Mouse (Mus musculus): ENCODE measurements around the gene Arfip2. TPM values are rescaled to one million over a fixed set of nuclear protein-coding genes. Genes with fewer than 3 reads are reported as not detected.

The Arfip2 gene
- polyA plus RNA-seq, 1 experiment from 2014 or later = 7.4 TPM

- no peak for DNase-seq
- Histone ChIP-seq H3K27me3 (ENCODE audit: insufficient read depth, low read length) (no peaks in the 10 kb centered on the region), H3K4me1 (ENCODE audit: insufficient read depth) (peaks cover 27% of the 10 kb centered on the region), H3K4me3 (ENCODE audit: low read depth, low read length) (peak within 1 kb of the TSS; percentile 92), H3K9me3 (ENCODE audit: low read length) (no peaks in the 10 kb centered on the region), H3K4me2 (ENCODE audit: low read depth, low read length) (peak within 1 kb of the TSS; percentile 98), H3K36me3 (replicated peaks; ENCODE audit: insufficient read depth, low read length) (peaks cover 21% of the 10 kb centered on the region), H3K27ac (ENCODE audit: low read depth) (peak within 1 kb of the TSS; percentile 96), H3K9ac (replicated peaks) (peak within 1 kb of the TSS; percentile 80)
- ATAC-seq = peak; percentile 6
- WGBS (ENCODE audit: insufficient replicate concordance) = 2% methylated on average over 2 of the region's 2 CpGs
- TF ChIP-seq EP300 (IDR thresholded peaks at IDR 0.05; ENCODE audit: low read depth) (no peak), CTCF (IDR thresholded peaks at IDR 0.05; ENCODE audit: low read depth) (no peak)
Measured at GRCm38 (mm10) chr7:105639756-105640155, 460 bp downstream of the Arfip2 start, which contains the start of gene Timm10b. TSS of gene Timm10b (plus strand) at chr7:105640056.

GRCm38 (mm10) chr7:105639304-105639703, 912 bp downstream of the Arfip2 start:
- Histone ChIP-seq H3K9me3 (ENCODE audit: low read length) (no peaks in the 10 kb centered on the region), H3K27me3 (ENCODE audit: insufficient read depth, low read length) (no peaks in the 10 kb centered on the region), H3K27ac (ENCODE audit: low read depth) (no peak overlapping the region), H3K9ac (replicated peaks) (peak overlapping the region; percentile 80), H3K4me1 (ENCODE audit: insufficient read depth) (peaks cover 27% of the 10 kb centered on the region), H3K4me3 (ENCODE audit: low read depth, low read length) (peak overlapping the region; percentile 92), H3K36me3 (replicated peaks; ENCODE audit: insufficient read depth, low read length) (peaks cover 21% of the 10 kb centered on the region), H3K4me2 (ENCODE audit: low read depth, low read length) (peak overlapping the region; percentile 98)
- TF ChIP-seq CTCF (IDR thresholded peaks at IDR 0.05; ENCODE audit: low read depth) = no peak
- no peak for TF ChIP-seq EP300 (IDR thresholded peaks at IDR 0.05; ENCODE audit: low read depth)
- no peak for DNase-seq
- ATAC-seq = no peak
- 53% methylated on average over 9 of the region's 9 CpGs for WGBS (ENCODE audit: insufficient replicate concordance)

GRCm38 (mm10) chr7:105638776-105639175, 1.4 kb downstream of the Arfip2 start:
- peaks cover 21% of the 10 kb centered on the region for H3K36me3 ChIP-seq (replicated peaks; ENCODE audit: insufficient read depth, low read length)
- H3K27ac ChIP-seq (ENCODE audit: low read depth) = no peak overlapping the region
- WGBS (ENCODE audit: insufficient replicate concordance) = 84% methylated on average over 6 of the region's 6 CpGs
- DNase-seq = no peak
- H3K4me3 ChIP-seq (ENCODE audit: low read depth, low read length) = no peak overlapping the region
- no peaks in the 10 kb centered on the region for H3K9me3 ChIP-seq (ENCODE audit: low read length)
- no peak overlapping the region for H3K4me2 ChIP-seq (ENCODE audit: low read depth, low read length)
- TF ChIP-seq CTCF (IDR thresholded peaks at IDR 0.05; ENCODE audit: low read depth) (no peak), EP300 (IDR thresholded peaks at IDR 0.05; ENCODE audit: low read depth) (no peak)
- peaks cover 30% of the 10 kb centered on the region for H3K4me1 ChIP-seq (ENCODE audit: insufficient read depth)
- no peak for ATAC-seq
- no peaks in the 10 kb centered on the region for H3K27me3 ChIP-seq (ENCODE audit: insufficient read depth, low read length)
- no peak overlapping the region for H3K9ac ChIP-seq (replicated peaks)

- Histone ChIP-seq H3K9ac (replicated peaks) (no peak overlapping the region), H3K4me2 (ENCODE audit: low read depth, low read length) (no peak overlapping the region), H3K4me3 (ENCODE audit: low read depth, low read length) (no peak overlapping the region), H3K27ac (ENCODE audit: low read depth) (no peak overlapping the region), H3K4me1 (ENCODE audit: insufficient read depth) (peaks cover 17% of the 10 kb centered on the region), H3K9me3 (ENCODE audit: low read length) (no peaks in the 10 kb centered on the region), H3K27me3 (ENCODE audit: insufficient read depth, low read length) (no peaks in the 10 kb centered on the region), H3K36me3 (replicated peaks; ENCODE audit: insufficient read depth, low read length) (peaks cover 18% of the 10 kb centered on the region)
- TF ChIP-seq EP300 (IDR thresholded peaks at IDR 0.05; ENCODE audit: low read depth) (no peak), CTCF (IDR thresholded peaks at IDR 0.05; ENCODE audit: low read depth) (no peak)
- WGBS (ENCODE audit: insufficient replicate concordance) = 80% methylated on average over 2 of the region's 2 CpGs
- DNase-seq (no peak), ATAC-seq (no peak)
Measured at GRCm38 (mm10) chr7:105635726-105636125, 4.5 kb downstream of the Arfip2 start.

GRCm38 (mm10) chr7:105634272-105634920, 5.8 kb downstream of the Arfip2 start:
- peaks cover 18% of the 10 kb centered on the region for H3K36me3 ChIP-seq (replicated peaks; ENCODE audit: insufficient read depth, low read length)
- H3K9me3 ChIP-seq (ENCODE audit: low read length) = no peaks in the 10 kb centered on the region
- no peak overlapping the region for H3K27ac ChIP-seq (ENCODE audit: low read depth)
- 50% methylated on average over 9 of the region's 9 CpGs for WGBS (ENCODE audit: insufficient replicate concordance)
- H3K4me3 ChIP-seq (ENCODE audit: low read depth, low read length) = peak overlapping the region; percentile 71; the same call in 1 of the 2 replicates
- H3K4me1 ChIP-seq (ENCODE audit: insufficient read depth) = peaks cover 10% of the 10 kb centered on the region
- H3K4me2 ChIP-seq (ENCODE audit: low read depth, low read length) = peak overlapping the region; percentile 97
- no peak for DNase-seq
- no peaks in the 10 kb centered on the region for H3K27me3 ChIP-seq (ENCODE audit: insufficient read depth, low read length)
- ATAC-seq = no peak
- TF ChIP-seq EP300 (IDR thresholded peaks at IDR 0.05; ENCODE audit: low read depth) (no peak), CTCF (IDR thresholded peaks at IDR 0.05; ENCODE audit: low read depth) (no peak)
- H3K9ac ChIP-seq (replicated peaks) = no peak overlapping the region

GRCm38 (mm10) chr7:105633801-105634135, 6.4 kb downstream of the Arfip2 start:
- Histone ChIP-seq H3K4me2 (ENCODE audit: low read depth, low read length) (peak overlapping the region; percentile 97), H3K27ac (ENCODE audit: low read depth) (no peak overlapping the region), H3K4me3 (ENCODE audit: low read depth, low read length) (peak overlapping the region; percentile 71), H3K9me3 (ENCODE audit: low read length) (no peaks in the 10 kb centered on the region), H3K4me1 (ENCODE audit: insufficient read depth) (peaks cover 6% of the 10 kb centered on the region), H3K36me3 (replicated peaks; ENCODE audit: insufficient read depth, low read length) (peaks cover 18% of the 10 kb centered on the region), H3K9ac (replicated peaks) (peak overlapping the region; percentile 74), H3K27me3 (ENCODE audit: insufficient read depth, low read length) (no peaks in the 10 kb centered on the region)
- ATAC-seq (no peak), DNase-seq (no peak)
- TF ChIP-seq EP300 (IDR thresholded peaks at IDR 0.05; ENCODE audit: low read depth) (no peak), CTCF (IDR thresholded peaks at IDR 0.05; ENCODE audit: low read depth) (no peak)
- WGBS (ENCODE audit: insufficient replicate concordance) = 3% methylated on average over 10 of the region's 10 CpGs
